Mouse (Mus musculus) heart, embryonic 14.5 days (tissue): ENCODE measurements around the gene Fktn. TPM values are rescaled to one million over a fixed set of nuclear protein-coding genes. Genes with fewer than 3 reads are reported as not detected.

ENCODE experiments used
- ATAC-seq: fragments of 200-750 bp; cut with Nextera tagmentation; 2 replicates; pipeline ENCODE4 v1.8.0; 2017; ENCODE audit warnings: low read depth, moderate TSS enrichment; ENCODE audit not compliant: insufficient number of reproducible peaks, insufficient read depth, low FRiP score
- H3K27ac ChIP-seq, 2 experiments: fragments of 200-500 bp in 1 of 2; fragments of 300-500 bp in 1 of 2; sonication (generic) in 1 of 2; replicated peaks in 1 of 2; 2 replicates each; pipeline ENCODE4 v1.5.1; 2012 to 2014; ENCODE audit warnings: low read depth in 2 of 2, low read length in 2 of 2, control low read depth in 1 of 2, mild to moderate bottlenecking in 1 of 2, mixed read lengths in 1 of 2; ENCODE audit not compliant: control insufficient read depth in 1 of 2, insufficient read depth in 1 of 2
- H3K27me3 ChIP-seq: fragments of 300-500 bp; sonication (generic); 2 replicates; pipeline ENCODE4 v1.6.1; 2014; ENCODE audit warnings: mild to moderate bottlenecking, low read length, control low read depth; ENCODE audit not compliant: control insufficient read depth, insufficient read depth
- H3K36me3 ChIP-seq: fragments of 300-500 bp; sonication (generic); 2 replicates; pipeline ENCODE4 v1.6.1; 2014; ENCODE audit warnings: mild to moderate bottlenecking, control low read depth, low read length, mixed read lengths; ENCODE audit not compliant: control insufficient read depth, insufficient read depth
- H3K4me1 ChIP-seq, 2 experiments: fragments of 200-500 bp in 1 of 2; fragments of 300-500 bp in 1 of 2; sonication (generic) in 1 of 2; 2 replicates each; pipeline ENCODE4 v1.6.1; 2012 to 2014; ENCODE audit warnings: low read length in 2 of 2, control low read depth in 1 of 2, mixed read lengths in 1 of 2; ENCODE audit not compliant: control insufficient read depth in 2 of 2, insufficient read depth in 2 of 2
- H3K4me2 ChIP-seq: fragments of 300-500 bp; sonication (generic); 2 replicates; pipeline ENCODE4 v1.6.1; 2014; ENCODE audit warnings: mild to moderate bottlenecking, low read length
- H3K4me3 ChIP-seq, 2 experiments: fragments of 200-500 bp in 1 of 2; fragments of 300-500 bp in 1 of 2; sonication (generic) in 1 of 2; 2 replicates each; pipeline ENCODE4 v1.5.1; 2012 to 2014; ENCODE audit warnings: low read length in 2 of 2, mild to moderate bottlenecking in 2 of 2, control low read depth in 1 of 2, low read depth in 1 of 2, moderate library complexity in 1 of 2; ENCODE audit not compliant: control insufficient read depth in 1 of 2, insufficient read depth in 1 of 2
- H3K9ac ChIP-seq: fragments of 300-500 bp; sonication (generic); 2 replicates; pipeline ENCODE4 v1.6.1; 2014; ENCODE audit warnings: mild to moderate bottlenecking, low read length
- H3K9me3 ChIP-seq: fragments of 300-500 bp; sonication (generic); 2 replicates; pipeline ENCODE4 v1.6.1; 2016; ENCODE audit warnings: low read length, control low read depth; ENCODE audit not compliant: control insufficient read depth
- WGBS: fragments of 180-500 bp; shearing (Covaris S2); extraction: QIAGEN DNeasy Blood & Tissue Kit; methylation state at CpG from one replicate; pipeline ENCODE4 v1.1.7; 2014; 5-methylcytosine and 5-hydroxymethylcytosine counted together
- polyA plus RNA-seq: library from polyadenylated mRNA; unstranded; fragments of >200 nt; fragmentation: Nextera tagmentation; extraction: Ambion mirVana; gene quantifications from 2 replicates; pipeline ENCODE4 v1.2.1, GENCODE M21; 2014

The Fktn gene
- polyA plus RNA-seq, 1 experiment from 2014 or later, result 16.9 TPM

GRCm38 (mm10) chr4:53789346-53789745, 75.5 kb downstream of the Fktn start:
- no peak overlapping the region for H3K4me3 ChIP-seq
- H3K27me3 ChIP-seq, result no peaks in the 10 kb centered on the region
- ATAC-seq, result no peak
- WGBS, result 55% methylated on average over 4 of the region's 4 CpGs
- no peak overlapping the region for H3K4me2 ChIP-seq
- no peaks in the 10 kb centered on the region for H3K36me3 ChIP-seq
- H3K9me3 ChIP-seq, result no peaks in the 10 kb centered on the region
- no peak overlapping the region for H3K27ac ChIP-seq
- H3K4me1 ChIP-seq, result no peaks in the 10 kb centered on the region
- H3K9ac ChIP-seq, result no peak overlapping the region

- Histone ChIP-seq H3K4me2 (no peak overlapping the region), H3K27ac (no peak overlapping the region), H3K4me3 (no peak overlapping the region), H3K36me3 (no peaks in the 10 kb centered on the region), H3K27me3 (no peaks in the 10 kb centered on the region), H3K4me1 (peaks cover 7 to 12% of the 10 kb centered on the region in 2 experiments), H3K9me3 (no peaks in the 10 kb centered on the region), H3K9ac (no peak overlapping the region)
- WGBS, result 92% methylated on average over 5 of the region's 5 CpGs
- no peak for ATAC-seq
These were observed 80.6 kb downstream of the Fktn start for GRCm38 (mm10) chr4:53794257-53794966.

GRCm38 (mm10) chr4:53795086-53795485, 81.3 kb downstream of the Fktn start:
- WGBS, result 58% methylated on average over 2 of the region's 2 CpGs
- Histone ChIP-seq H3K9me3 (no peaks in the 10 kb centered on the region), H3K27ac (no peak overlapping the region), H3K4me1 (peaks cover 14 to 17% of the 10 kb centered on the region in 2 experiments), H3K4me2 (no peak overlapping the region), H3K9ac (no peak overlapping the region), H3K36me3 (no peaks in the 10 kb centered on the region), H3K4me3 (no peak overlapping the region), H3K27me3 (no peaks in the 10 kb centered on the region)
- no peak for ATAC-seq

- 79% methylated on average over 2 of the region's 2 CpGs for WGBS
- H3K27me3 ChIP-seq, result no peaks in the 10 kb centered on the region
- no peak overlapping the region for H3K4me3 ChIP-seq
- no peaks in the 10 kb centered on the region for H3K9me3 ChIP-seq
- H3K36me3 ChIP-seq, result no peaks in the 10 kb centered on the region
- H3K4me1 ChIP-seq, result peaks cover 17 to 21% of the 10 kb centered on the region in 2 experiments
- no peak overlapping the region for H3K4me2 ChIP-seq
- no peak overlapping the region for H3K9ac ChIP-seq
- no peak overlapping the region for H3K27ac ChIP-seq
- no peak for ATAC-seq
These were observed 81.9 kb downstream of the Fktn start for GRCm38 (mm10) chr4:53795706-53796105.

GRCm38 (mm10) chr4:53796865-53797772, 83.3 kb downstream of the Fktn start:
- Histone ChIP-seq H3K4me3 (no peak overlapping the region), H3K27me3 (no peaks in the 10 kb centered on the region), H3K4me2 (peak overlapping the region; percentile 33), H3K36me3 (no peaks in the 10 kb centered on the region), H3K9me3 (no peaks in the 10 kb centered on the region), H3K4me1 (peaks cover 17 to 21% of the 10 kb centered on the region in 2 experiments), H3K9ac (no peak overlapping the region; the same call in 1 of the 2 replicates), H3K27ac (no peak overlapping the region)
- 12% methylated on average over 18 of the region's 18 CpGs for WGBS
- ATAC-seq, result no peak

GRCm38 (mm10) chr4:53798896-53799676, 85.3 kb downstream of the Fktn start:
- Histone ChIP-seq H3K27me3 (no peaks in the 10 kb centered on the region), H3K9me3 (0 out of 2 replicates have a peak, but pooled peaks cover 4% of the 10 kb centered on the region), H3K4me1 (peaks cover 17 to 21% of the 10 kb centered on the region in 2 experiments), H3K4me2 (peak overlapping the region; percentile 14; the same call in 1 of the 2 replicates), H3K36me3 (no peaks in the 10 kb centered on the region), H3K9ac (no peak overlapping the region), H3K4me3 (no peak overlapping the region), H3K27ac (peak overlapping the region; percentile 58 to 76; a peak in 3 of 4 replicates)
- 11% methylated on average over 7 of the region's 7 CpGs for WGBS
- ATAC-seq, result no peak

GRCm38 (mm10) chr4:53799753-53800152, 86.0 kb downstream of the Fktn start:
- peaks cover 17 to 21% of the 10 kb centered on the region in 2 experiments for H3K4me1 ChIP-seq
- H3K9me3 ChIP-seq, result peaks cover 8% of the 10 kb centered on the region; the same call in 1 of the 2 replicates
- H3K27ac ChIP-seq, result peak overlapping the region; percentile 58 to 76
- no peak overlapping the region for H3K9ac ChIP-seq
- H3K36me3 ChIP-seq, result no peaks in the 10 kb centered on the region
- no peak overlapping the region for H3K4me3 ChIP-seq
- no peaks in the 10 kb centered on the region for H3K27me3 ChIP-seq
- 17% methylated on average over 1 of the region's 1 CpGs for WGBS
- no peak overlapping the region for H3K4me2 ChIP-seq
- ATAC-seq, result no peak
